Mouse (Mus musculus): ENCODE data around the gene Unc5b.

GRCm38 (mm10) chr10:60726896-60727295 lies 104.5 kb downstream of the Unc5b start:
- no peak for TF ChIP-seq CTCF (IDR thresholded peaks at IDR 0.05; ENCODE audit: low read depth)
- no peak for TF ChIP-seq EP300 (IDR thresholded peaks at IDR 0.05; ENCODE audit: low read depth)

Data from liver, embryonic 14.5 days (tissue).